Mouse (Mus musculus): Measurements from ENCODE around the gene Cacna1h. TPM values are rescaled to one million over a fixed set of nuclear protein-coding genes. Genes with fewer than 3 reads are reported as not detected.

Cacna1h gene
- polyA plus RNA-seq, 3 experiments from 2014 or later = not detected

DNA sequence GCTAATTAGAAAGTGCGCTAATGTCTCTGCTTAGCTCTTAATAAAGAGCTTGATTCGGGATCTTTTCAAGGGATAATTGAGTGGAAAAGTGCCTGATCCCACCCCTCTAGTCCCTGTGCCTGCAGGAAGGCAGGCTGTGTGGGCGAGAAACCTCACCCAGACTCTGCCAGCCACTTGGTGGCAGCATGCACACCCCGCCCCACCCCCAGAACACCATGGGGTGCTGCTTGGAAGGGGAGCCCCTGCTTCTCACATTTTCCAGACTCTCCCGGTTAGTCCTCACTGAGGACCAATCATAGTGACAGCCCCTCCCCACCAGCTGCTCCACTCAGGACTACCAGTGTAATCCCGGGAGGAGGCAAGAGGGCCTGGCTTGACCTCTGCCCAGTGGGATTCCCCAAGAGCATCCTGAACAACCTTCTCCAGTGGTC is 27.6 kb downstream of the Cacna1h start:
- ATAC-seq = no peak

DNA sequence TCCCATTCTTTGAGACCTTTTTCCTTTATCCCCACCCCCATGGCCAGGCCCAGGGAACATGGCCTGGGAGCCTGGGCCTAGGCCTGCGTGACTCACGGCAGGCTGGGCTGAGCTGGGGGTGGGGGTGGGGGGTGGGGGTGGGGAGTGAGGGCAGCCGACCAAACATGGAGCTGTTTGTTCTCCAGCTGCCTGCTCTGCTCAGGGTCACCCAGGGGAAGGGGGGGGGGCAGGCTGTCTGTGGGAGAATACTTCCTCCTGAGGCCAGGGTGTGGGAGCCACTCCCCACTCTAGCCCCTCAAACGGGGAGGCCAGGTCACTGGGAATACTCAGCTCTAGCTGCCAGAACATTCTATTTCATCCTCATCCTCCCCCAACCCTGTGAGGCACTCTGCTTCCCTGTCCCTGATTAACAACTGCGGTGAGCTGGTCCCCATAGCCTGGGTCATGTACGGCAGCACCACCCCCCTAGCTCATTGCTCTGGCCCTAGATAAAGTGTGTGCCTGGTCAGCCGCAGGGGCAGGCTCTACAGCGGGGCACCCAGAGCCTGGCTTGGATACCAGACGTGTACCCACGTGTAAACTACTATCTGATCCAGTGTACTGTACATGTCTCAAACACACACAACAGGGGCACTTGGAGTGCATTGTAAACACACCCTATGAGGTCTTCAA is 28.2 kb downstream of the Cacna1h start:
- ATAC-seq = no peak

DNA sequence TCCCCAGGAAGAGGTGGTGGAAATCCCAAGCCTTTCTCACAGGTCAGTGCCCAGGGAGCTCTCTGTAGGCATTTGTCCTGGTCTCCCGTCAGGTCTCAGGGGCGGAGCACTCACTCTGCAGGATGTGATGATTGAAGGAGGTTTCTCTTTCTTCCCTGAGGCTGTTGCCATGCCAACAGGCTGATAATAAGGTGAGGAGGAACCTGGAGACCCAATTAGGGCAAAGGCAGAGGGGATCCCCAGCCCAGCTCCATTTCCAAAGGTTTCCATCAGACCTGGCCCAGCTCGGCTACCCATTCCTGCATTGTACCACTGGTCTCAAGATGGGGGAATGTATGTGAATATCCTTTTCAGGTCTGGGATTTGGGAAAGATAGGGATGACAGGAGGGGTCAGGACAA is 29.4 kb downstream of the Cacna1h start:
- ATAC-seq = no peak

DNA sequence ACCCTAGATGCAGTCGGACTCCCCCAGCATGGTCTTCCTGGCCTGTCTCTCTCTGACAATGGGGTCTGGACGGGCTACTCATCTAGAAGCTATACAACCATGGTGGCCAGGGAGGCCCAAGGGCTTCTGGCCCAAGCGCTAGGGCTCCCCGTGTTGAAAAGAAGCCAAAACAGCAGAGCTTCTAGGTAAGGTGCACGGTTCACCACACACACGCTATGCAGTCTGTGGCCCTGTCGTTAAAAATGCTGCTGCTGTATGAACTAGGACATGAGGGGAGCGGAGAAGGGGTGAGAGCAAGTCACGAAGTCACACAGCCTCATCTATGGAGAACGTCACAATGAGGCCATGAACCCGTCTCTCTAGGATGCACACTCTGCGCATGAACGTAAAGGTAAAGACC is 31.4 kb downstream of the Cacna1h start:
- ATAC-seq = no peak

- ATAC-seq = no peak
Observed at GRCm38 (mm10) chr17:25401491-25401890, 32.1 kb downstream of the Cacna1h start.

DNA sequence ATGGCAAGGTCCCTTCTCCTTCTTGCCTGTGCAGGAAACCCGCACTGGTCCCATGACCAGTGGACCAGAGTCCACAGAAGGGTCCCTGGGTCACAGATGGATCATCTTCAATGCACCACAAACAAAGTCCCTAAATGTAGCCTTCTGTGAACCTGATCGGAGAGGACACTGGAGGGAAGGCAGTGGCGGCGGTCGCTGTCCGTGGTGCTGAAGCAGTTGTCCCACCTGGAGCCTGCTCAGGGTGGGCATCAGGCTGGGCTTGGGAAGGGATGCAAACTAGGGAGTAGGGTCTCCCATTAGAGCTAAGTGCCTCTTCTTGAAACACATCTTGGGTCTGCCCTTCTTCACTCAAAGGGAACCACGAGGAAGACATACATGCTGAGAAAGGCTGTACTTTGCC is 33.1 kb downstream of the Cacna1h start:
- ATAC-seq = no peak

DNA sequence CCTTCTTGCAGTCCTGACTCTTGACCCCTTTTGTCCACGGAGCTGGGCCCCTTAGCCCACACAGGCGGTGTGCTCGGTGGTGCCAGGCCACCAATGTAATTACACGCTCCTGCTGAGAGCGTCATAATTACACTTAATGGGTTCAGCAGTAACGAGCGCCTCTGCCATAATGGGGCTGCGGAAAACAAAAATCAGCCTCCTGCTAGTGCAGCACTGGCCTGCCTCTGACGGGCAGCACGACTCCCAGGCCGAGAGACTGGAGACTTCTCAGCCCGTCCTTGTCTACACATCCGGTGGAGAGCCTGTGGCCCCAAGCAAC is 35.1 kb downstream of the Cacna1h start:
- ATAC-seq = no peak

- no peak for ATAC-seq
Observed at GRCm38 (mm10) chr17:25397804-25398519, 35.6 kb downstream of the Cacna1h start.

DNA sequence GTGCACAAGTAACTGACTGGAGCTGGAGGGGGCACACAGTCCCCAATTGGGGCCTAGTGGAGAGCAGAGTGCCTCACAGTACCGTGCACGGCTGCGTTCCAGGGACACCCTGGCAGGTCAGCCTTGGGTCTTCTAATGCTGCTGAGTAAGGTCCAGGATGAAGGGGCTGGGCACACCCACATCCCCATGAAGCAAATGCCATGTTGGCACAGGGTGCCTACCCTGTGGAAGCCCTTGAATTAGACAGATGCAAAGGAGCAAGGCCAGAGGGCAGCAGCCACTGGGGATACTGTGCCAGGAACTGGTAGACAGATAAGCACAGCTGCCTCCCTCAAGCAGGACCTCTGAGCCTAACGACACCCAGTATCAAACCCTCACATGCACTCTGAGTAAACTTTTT is 39.1 kb downstream of the Cacna1h start:
- no peak for ATAC-seq

DNA sequence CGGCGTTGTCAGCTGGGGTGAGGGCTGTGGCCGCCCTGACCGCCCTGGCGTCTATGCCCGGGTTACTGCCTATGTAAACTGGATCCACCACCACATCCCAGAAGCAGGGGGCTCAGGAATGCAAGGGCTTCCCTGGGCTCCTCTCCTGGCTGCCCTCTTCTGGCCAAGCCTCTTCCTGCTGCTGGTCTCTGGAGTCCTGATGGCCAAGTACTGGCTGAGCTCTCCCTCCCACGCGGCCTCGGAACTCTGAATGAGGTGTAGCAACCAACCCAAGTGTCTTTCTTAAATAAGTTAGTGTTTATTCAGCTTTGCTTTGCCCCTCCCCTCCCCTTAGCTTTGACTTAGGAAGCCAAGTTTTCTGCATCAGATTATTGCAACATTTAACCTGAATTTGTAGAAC is 59.6 kb downstream of the Cacna1h start:
- no peak for ATAC-seq

GRCm38 (mm10) chr17:25372491-25372890 is 61.1 kb downstream of the Cacna1h start:
- ATAC-seq = no peak

DNA sequence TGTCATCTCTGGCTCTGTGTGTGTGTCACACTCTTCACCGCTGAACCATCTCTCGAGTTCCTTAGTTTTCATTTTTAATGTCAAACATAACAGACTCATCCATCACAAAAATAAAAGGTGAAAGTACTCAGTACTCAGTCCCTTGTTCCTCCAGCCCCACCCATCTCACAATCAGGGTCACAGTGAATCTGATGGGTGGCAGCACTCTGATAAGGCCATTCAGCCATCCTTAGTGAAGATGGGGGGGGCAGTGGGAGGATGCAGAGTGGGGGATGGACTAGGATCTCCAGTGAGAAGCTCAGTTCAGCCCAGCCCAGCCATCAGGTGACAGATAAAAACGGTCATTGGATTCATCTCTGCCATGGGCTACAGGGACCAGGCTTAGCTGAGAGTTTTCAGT is 64.6 kb downstream of the Cacna1h start, which contains the start of gene Tpsg1:
Tpsg1 (plus strand) TSS at position 301 of the 400 bp plus-strand sequence.
- ATAC-seq = no peak

GRCm38 (mm10) chr17:25366005-25366404 is 67.6 kb downstream of the Cacna1h start, which contains the start of gene Tpsb2:
Gene Tpsb2, plus strand, starts transcription at chr17:25366305.
- ATAC-seq = no peak

GRCm38 (mm10) chr17:25363726-25364125 is 69.9 kb downstream of the Cacna1h start:
- no peak for ATAC-seq

- no peak for ATAC-seq
Observed at GRCm38 (mm10) chr17:25361291-25361690, 72.3 kb downstream of the Cacna1h start.

DNA sequence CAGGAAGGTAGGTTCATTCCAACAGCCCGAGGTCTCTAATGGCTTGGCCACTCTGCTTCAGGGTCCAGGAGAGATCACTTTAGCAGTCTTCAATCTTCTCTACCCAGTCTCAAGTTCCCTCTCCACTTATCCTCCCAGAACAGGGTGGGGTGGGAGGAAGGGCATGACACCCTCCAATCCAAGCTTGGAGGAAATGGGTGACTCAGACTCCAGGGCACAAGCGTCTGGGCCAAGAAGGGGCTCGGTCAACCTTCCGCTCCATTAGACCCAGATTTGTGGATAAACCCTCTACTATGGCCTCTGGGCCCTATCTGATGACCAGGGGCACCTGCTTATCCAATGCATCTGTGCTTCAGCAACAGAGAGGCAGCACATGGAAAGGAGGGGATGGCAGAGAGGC is 88.1 kb downstream of the Cacna1h start, which contains the start of gene Tpsab1:
Tpsab1 (minus strand) TSS at position 101 of the 400 bp plus-strand sequence.
- no peak for ATAC-seq

- no peak for ATAC-seq
Observed at GRCm38 (mm10) chr17:25341490-25341889, 92.1 kb downstream of the Cacna1h start.

- no peak for ATAC-seq
Observed at GRCm38 (mm10) chr17:25340003-25340402, 93.6 kb downstream of the Cacna1h start.

GRCm38 (mm10) chr17:25338218-25338617 is 95.4 kb downstream of the Cacna1h start:
- ATAC-seq = no peak

DNA sequence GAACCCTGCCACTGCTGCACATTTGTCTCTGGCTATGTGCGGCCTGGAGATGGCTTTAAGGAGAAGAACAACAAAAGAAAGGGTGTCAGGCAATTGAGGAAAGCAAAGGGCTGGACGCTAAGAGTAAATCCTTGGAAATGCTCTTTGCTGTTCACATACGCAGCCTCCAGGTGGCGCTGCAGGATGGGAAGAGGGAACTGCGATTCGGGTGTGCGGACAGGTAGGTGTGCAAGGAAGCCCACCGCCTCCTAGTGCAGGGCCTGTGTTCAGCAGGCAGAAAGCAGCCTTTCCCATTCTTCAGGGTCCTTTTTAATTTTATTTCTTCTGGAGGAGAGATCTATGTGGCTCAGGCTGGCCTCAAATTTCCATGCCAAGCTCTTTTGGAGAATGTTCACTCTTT is 99.6 kb downstream of the Cacna1h start:
- no peak for ATAC-seq

DNA sequence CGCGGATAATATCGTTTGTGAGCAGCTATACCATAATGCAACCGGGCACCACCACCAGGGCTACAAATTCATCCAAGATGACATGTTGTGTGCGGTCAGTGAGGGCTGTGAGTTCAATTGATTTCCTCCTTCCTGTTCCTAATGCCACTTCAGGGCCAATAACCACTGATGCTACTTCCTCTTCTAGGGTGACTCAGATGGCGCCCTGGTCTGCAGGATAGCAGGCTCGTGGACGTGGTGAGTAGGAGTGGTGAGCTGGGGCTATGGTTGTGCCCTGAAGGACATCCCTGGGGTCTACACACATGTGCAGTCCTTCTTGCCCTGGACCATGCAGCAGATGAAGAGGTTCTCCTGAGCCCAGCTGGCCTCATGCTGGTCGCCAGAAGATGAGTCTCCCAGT is 101.3 kb downstream of the Cacna1h start:
- no peak for ATAC-seq
